Comparison of ENCODE assay signal across 17 mouse cellular contexts in genomic region chr6:38207621-38208020, GRCm38 (mm10). TPM values are rescaled to one million over a fixed set of nuclear protein-coding genes. Genes with fewer than 3 reads are reported as not detected.
DNase-seq lines count a peak whose midpoint lies in the region; ATAC-seq and TF ChIP-seq lines count a peak whose summit lies in the region.
"Had no signal": no experiment of that assay in that cellular context is flagged by ENCODE, and none has a peak within 500 bp of the region (broad histone marks: within the 10 kb centered on the region; RNA-seq: fewer than 3 reads in every experiment).

No protein-coding gene starts in this region.

- 79% methylated on average over 2 of the region's 2 CpGs for WGBS in heart, embryonic 12.5 days
- 93% methylated on average over 2 of the region's 2 CpGs for WGBS in heart, adult 2 months
- WGBS in hindbrain, embryonic 11.5 days: 68% methylated on average over 2 of the region's 2 CpGs
- WGBS in midbrain, embryonic 14.5 days: 36% methylated on average over 2 of the region's 2 CpGs
- 69% methylated on average over 2 of the region's 2 CpGs for WGBS in kidney, embryonic 15.5 days

- intact Hi-C loops in heart, adult 2 months (cut with DNase I): no loop called here
- intact Hi-C loops in gastrocnemius, postnatal 36 days (cut with DNase I): loop anchor here (10.0 kb wide), 1 partner anchor 423 kb away; no protein-coding TSS in a partner anchor

- no peak for ATAC-seq in heart, embryonic 12.5 days (ENCODE audit: insufficient number of reproducible peaks, low FRiP score)
- no peak for ATAC-seq in hindbrain, embryonic 11.5 days (ENCODE audit: low FRiP score)
- ATAC-seq in midbrain, embryonic 14.5 days (ENCODE audit: low FRiP score, low TSS enrichment): no peak; the same call in 1 of the 2 replicates
- no peak for ATAC-seq in kidney, embryonic 15.5 days (replicated peaks; ENCODE audit: low FRiP score)
- ATAC-seq: liver, embryonic 12.5 days; Patski had no signal

- H3K9ac ChIP-seq in heart, embryonic 12.5 days: 0 out of 2 replicates have a peak overlapping the region, but pooled peaks have one; percentile 3
- no peak overlapping the region for H3K9ac ChIP-seq in heart, adult 2 months (ENCODE audit: low read depth, low read length)
- H3K9ac ChIP-seq in hindbrain, embryonic 11.5 days (ENCODE audit: low read depth, low read length): no peak overlapping the region
- no peak overlapping the region for H3K9ac ChIP-seq in midbrain, embryonic 14.5 days (replicated peaks; ENCODE audit: low read length)
- H3K9ac ChIP-seq in kidney, embryonic 15.5 days: no peak overlapping the region
- H3K9ac ChIP-seq: liver, embryonic 12.5 days had no signal

- peaks cover 11% of the 10 kb centered on the region for H3K9me3 ChIP-seq in heart, embryonic 12.5 days (replicated peaks)
- peaks cover 3% of the 10 kb centered on the region; the same call in 1 of the 2 replicates for H3K9me3 ChIP-seq in hindbrain, embryonic 11.5 days (ENCODE audit: control insufficient read depth, low read length)
- no peaks in the 10 kb centered on the region for H3K9me3 ChIP-seq in midbrain, embryonic 14.5 days (ENCODE audit: control insufficient read depth, low read length)
- H3K9me3 ChIP-seq in kidney, embryonic 15.5 days (replicated peaks): peaks cover 1% of the 10 kb centered on the region; the same call in 1 of the 2 replicates

- no peaks in the 10 kb centered on the region for H3K36me3 ChIP-seq in heart, embryonic 12.5 days
- no peaks in the 10 kb centered on the region for H3K36me3 ChIP-seq in heart, adult 2 months (ENCODE audit: control insufficient read depth, insufficient read depth, low read length)
- H3K36me3 ChIP-seq in hindbrain, embryonic 11.5 days (ENCODE audit: control insufficient read depth, insufficient read depth, low read length): no peaks in the 10 kb centered on the region
- no peaks in the 10 kb centered on the region for H3K36me3 ChIP-seq in midbrain, embryonic 14.5 days (ENCODE audit: control insufficient read depth, insufficient read depth, low read length)
- peaks cover 6% of the 10 kb centered on the region for H3K36me3 ChIP-seq in kidney, embryonic 15.5 days
- H3K36me3 ChIP-seq: liver, embryonic 12.5 days had no signal

- H3K27ac ChIP-seq in heart, embryonic 12.5 days (ENCODE audit: poor library complexity, severe bottlenecking): peak overlapping the region; percentile 30; the same call in 1 of the 2 replicates
- H3K27ac ChIP-seq in heart, adult 2 months: no peak overlapping the region
- H3K27ac ChIP-seq in hindbrain, embryonic 11.5 days (ENCODE audit: low read depth, low read length): peak overlapping the region; percentile 37; the same call in 1 of the 2 replicates
- peak overlapping the region; percentile 55 for H3K27ac ChIP-seq in midbrain, embryonic 14.5 days (replicated peaks; ENCODE audit: low read depth, low read length)
- H3K27ac ChIP-seq in kidney, embryonic 15.5 days: no peak overlapping the region
- H3K27ac ChIP-seq: gastrocnemius, adult 2 months; liver, embryonic 12.5 days; macrophage had no signal

- TF ChIP-seq CTCF in heart, adult 2 months (IDR thresholded peaks at IDR 0.05): no peak

- no peak for TF ChIP-seq POLR2A in heart, adult 2 months (IDR thresholded peaks at IDR 0.05; ENCODE audit: insufficient read depth, low read depth, low read length)

- no peak overlapping the region for H3K4me2 ChIP-seq in heart, embryonic 12.5 days
- no peak overlapping the region for H3K4me2 ChIP-seq in hindbrain, embryonic 11.5 days (replicated peaks; ENCODE audit: low read depth, low read length)
- H3K4me2 ChIP-seq in midbrain, embryonic 14.5 days (ENCODE audit: low read length): no peak overlapping the region
- H3K4me2 ChIP-seq in kidney, embryonic 15.5 days: no peak overlapping the region
- H3K4me2 ChIP-seq: liver, embryonic 12.5 days had no signal

- no peak for TF ChIP-seq EP300 in heart, adult 2 months (IDR thresholded peaks at IDR 0.05; ENCODE audit: insufficient read depth, low read depth, low read length)

- peaks cover 24% of the 10 kb centered on the region for H3K4me1 ChIP-seq in heart, embryonic 12.5 days (replicated peaks)
- peaks cover 1% of the 10 kb centered on the region; the same call in 1 of the 2 replicates for H3K4me1 ChIP-seq in heart, adult 2 months (ENCODE audit: control insufficient read depth, insufficient read depth, low read length)
- H3K4me1 ChIP-seq in hindbrain, embryonic 11.5 days (replicated peaks; ENCODE audit: control insufficient read depth, insufficient read depth, low read length): peaks cover 2% of the 10 kb centered on the region
- peaks cover 19% of the 10 kb centered on the region for H3K4me1 ChIP-seq in midbrain, embryonic 14.5 days (ENCODE audit: control insufficient read depth, insufficient read depth, low read length)
- peaks cover 39% of the 10 kb centered on the region for H3K4me1 ChIP-seq in kidney, embryonic 15.5 days
- H3K4me1 ChIP-seq: liver, embryonic 12.5 days had no signal

- H3K79me2 ChIP-seq in heart, adult 2 months (replicated peaks; ENCODE audit: control insufficient read depth, insufficient read depth, low read length): no peaks in the 10 kb centered on the region

- DNase-seq in heart, adult 2 months: no peak
- peak; percentile 4 for DNase-seq in Muller cell, postnatal 12 days (ENCODE audit: inconsistent ontology term)
- no peak for DNase-seq in hindbrain, embryonic 11.5 days (ENCODE audit: low spot score)
- DNase-seq in midbrain, embryonic 14.5 days: no peak
- DNase-seq in gastrocnemius, postnatal 36 days: no peak
- no peak for DNase-seq in ovary, postnatal 10 days (ENCODE audit: low spot score)
- DNase-seq: adrenal gland, postnatal 25 days; cerebellum, adult 11 months; gastrocnemius, adult 2 months; heart, postnatal 14 days; kidney, adult 9 months had no signal

- H3K4me3 ChIP-seq in heart, embryonic 12.5 days: no peak overlapping the region
- H3K4me3 ChIP-seq in heart, adult 2 months: no peak overlapping the region
- no peak overlapping the region for H3K4me3 ChIP-seq in hindbrain, embryonic 11.5 days (ENCODE audit: low read depth, low read length)
- H3K4me3 ChIP-seq in midbrain, embryonic 14.5 days (replicated peaks; ENCODE audit: low read depth, low read length): no peak overlapping the region
- no peak overlapping the region for H3K4me3 ChIP-seq in kidney, embryonic 15.5 days (replicated peaks)
- H3K4me3 ChIP-seq: gastrocnemius, adult 2 months; liver, embryonic 12.5 days had no signal

- no peaks in the 10 kb centered on the region for H3K27me3 ChIP-seq in heart, embryonic 12.5 days (replicated peaks)
- H3K27me3 ChIP-seq in heart, adult 2 months (ENCODE audit: control insufficient read depth, insufficient read depth, low read length): no peaks in the 10 kb centered on the region
- H3K27me3 ChIP-seq in hindbrain, embryonic 11.5 days (ENCODE audit: control insufficient read depth, insufficient read depth, low read length): no peaks in the 10 kb centered on the region
- no peaks in the 10 kb centered on the region for H3K27me3 ChIP-seq in midbrain, embryonic 14.5 days (ENCODE audit: control insufficient read depth, insufficient read depth, low read length)
- no peaks in the 10 kb centered on the region for H3K27me3 ChIP-seq in kidney, embryonic 15.5 days
- H3K27me3 ChIP-seq: liver, embryonic 12.5 days; Patski had no signal

RNA-seq across cellular contexts. Expression of gene D630045J12Rik, which starts 46.2 kb away (rescaled TPM):
- 2.6 and 3.0 TPM in 2 replicates for polyA plus RNA-seq in heart, embryonic 12.5 days (2016; fragmentation: Nextera tagmentation; extraction: Ambion mirVana)
- 1 to 10 TPM; 1.1 to 1.5 TPM for total RNA-seq in heart, adult 2 months (2021)
- polyA plus RNA-seq in heart, adult 2 months (2012; rRNA removed): 0.78 and 1.5 TPM in 2 replicates
- 12.3 and 13.2 TPM in 2 replicates for polyA plus RNA-seq in hindbrain, embryonic 11.5 days (2014; fragmentation: Nextera tagmentation; extraction: Ambion mirVana)
- polyA plus RNA-seq in midbrain, embryonic 14.5 days (2014; fragmentation: Nextera tagmentation; extraction: Ambion mirVana): 19.6 and 21.5 TPM in 2 replicates
- under 1 TPM; 0.38 to 0.39 TPM for total RNA-seq in gastrocnemius, postnatal 36 days (2021)
- polyA plus RNA-seq in kidney, embryonic 15.5 days (2015; fragmentation: Nextera tagmentation; extraction: Ambion mirVana): 6.7 and 7.8 TPM in 2 replicates
- total RNA-seq: neutrophil, adult 5-6 weeks had no signal

Comparison
In these comparisons a context has a peak if more than half of its experiments do, and no peak if none do; other contexts are left out.
1. H3K27ac ChIP-seq: peak in heart, embryonic 12.5 days (single experiment), hindbrain, embryonic 11.5 days (single experiment) and midbrain, embryonic 14.5 days (single experiment); none in heart, adult 2 months (single experiment) and kidney, embryonic 15.5 days (single experiment).